Mouse (Mus musculus) WW6 (cell line): ENCODE data around the gene Clca3a1.

Experiments
- DNase-seq: peaks from one replicate; pipeline ENCODE4 v3.0.0-alpha.2; 2013; ENCODE audit warnings: low read depth, low spot score

Clca3a1 gene

GRCm38 (mm10) chr3:144719088-144719900, 41.5 kb downstream of the Clca3a1 start:
- no peak for DNase-seq

GRCm38 (mm10) chr3:144718706-144719087, 42.1 kb downstream of the Clca3a1 start:
- no peak for DNase-seq

GRCm38 (mm10) chr3:144717835-144718234, 42.9 kb downstream of the Clca3a1 start:
- no peak for DNase-seq

GRCm38 (mm10) chr3:144717121-144717520, 43.7 kb downstream of the Clca3a1 start:
- no peak for DNase-seq

GRCm38 (mm10) chr3:144715901-144716300, 44.9 kb downstream of the Clca3a1 start:
- DNase-seq, result no peak

- DNase-seq, result no peak
These were observed 45.7 kb downstream of the Clca3a1 start for GRCm38 (mm10) chr3:144715033-144715432.

- DNase-seq, result no peak
These were observed 46.2 kb downstream of the Clca3a1 start for GRCm38 (mm10) chr3:144714606-144715005.

GRCm38 (mm10) chr3:144714126-144714525, 46.7 kb downstream of the Clca3a1 start:
- no peak for DNase-seq

GRCm38 (mm10) chr3:144711607-144712206, 49.1 kb downstream of the Clca3a1 start:
- no peak for DNase-seq

- no peak for DNase-seq
These were observed 52.2 kb downstream of the Clca3a1 start for GRCm38 (mm10) chr3:144708612-144709011.

GRCm38 (mm10) chr3:144703959-144704358, 56.8 kb downstream of the Clca3a1 start:
- no peak for DNase-seq

- DNase-seq, result no peak
These were observed 61.9 kb downstream of the Clca3a1 start for GRCm38 (mm10) chr3:144698790-144699433.

- no peak for DNase-seq
These were observed 62.8 kb downstream of the Clca3a1 start for GRCm38 (mm10) chr3:144697942-144698341.

- no peak for DNase-seq
These were observed 63.6 kb downstream of the Clca3a1 start for GRCm38 (mm10) chr3:144697154-144697553.

GRCm38 (mm10) chr3:144694941-144695340, 65.8 kb downstream of the Clca3a1 start:
- DNase-seq, result no peak

GRCm38 (mm10) chr3:144694040-144694439, 66.7 kb downstream of the Clca3a1 start:
- no peak for DNase-seq

- DNase-seq, result no peak
These were observed 68.7 kb downstream of the Clca3a1 start for GRCm38 (mm10) chr3:144692052-144692451.

- DNase-seq, result peak; percentile 75
These were observed 71.5 kb downstream of the Clca3a1 start for GRCm38 (mm10) chr3:144689236-144689635.

- no peak for DNase-seq
These were observed 72.5 kb downstream of the Clca3a1 start for GRCm38 (mm10) chr3:144688284-144688683.

GRCm38 (mm10) chr3:144687618-144688017, 73.2 kb downstream of the Clca3a1 start:
- no peak for DNase-seq

- no peak for DNase-seq
These were observed 74.6 kb downstream of the Clca3a1 start for GRCm38 (mm10) chr3:144686146-144686545.

GRCm38 (mm10) chr3:144683136-144683814, 77.5 kb downstream of the Clca3a1 start:
- DNase-seq, result no peak
